Mouse (Mus musculus): ENCODE measurements at regions not wholly inside any gene's neighbourhood (a gene's known extent, or its start where the extent isn't known, plus 50 kb on each side); places are given as distances from the start of the nearest gene placed in this dataset.

- no peak for DNase-seq (ENCODE audit: low spot score)
Observed at GRCm38 (mm10) chr9:102449366-102449765, 56.2 kb upstream of the Ky start.

GRCm38 (mm10) chr9:102446066-102446465 lies 59.5 kb upstream of the Ky start:
- no peak for DNase-seq (ENCODE audit: low spot score)

GRCm38 (mm10) chr9:102442198-102442842 lies 63.2 kb upstream of the Ky start:
- peak; percentile 2 for DNase-seq (ENCODE audit: low spot score)

- DNase-seq (ENCODE audit: low spot score): no peak
Observed at GRCm38 (mm10) chr9:102437641-102438040, 67.9 kb upstream of the Ky start.

GRCm38 (mm10) chr9:102436378-102436777 lies 69.2 kb upstream of the Ky start:
- no peak for DNase-seq (ENCODE audit: low spot score)

- DNase-seq (ENCODE audit: low spot score): no peak
Observed at GRCm38 (mm10) chr9:102428031-102428430, 73.5 kb upstream of the Ephb1 start.

GRCm38 (mm10) chr9:102424672-102425345 lies 70.3 kb upstream of the Ephb1 start:
- DNase-seq (ENCODE audit: low spot score): no peak

- DNase-seq (ENCODE audit: low spot score): no peak
Observed at GRCm38 (mm10) chr9:102423919-102424671, 69.6 kb upstream of the Ephb1 start.

- no peak for DNase-seq (ENCODE audit: low spot score)
Observed at GRCm38 (mm10) chr9:102423465-102423918, 69.0 kb upstream of the Ephb1 start.

GRCm38 (mm10) chr9:102421826-102422225 lies 67.3 kb upstream of the Ephb1 start:
- DNase-seq (ENCODE audit: low spot score): no peak

GRCm38 (mm10) chr9:102420196-102420595 lies 65.7 kb upstream of the Ephb1 start:
- DNase-seq (ENCODE audit: low spot score): no peak

- DNase-seq (ENCODE audit: low spot score): no peak
Observed at GRCm38 (mm10) chr9:102413631-102414030, 59.1 kb upstream of the Ephb1 start.

- DNase-seq (ENCODE audit: low spot score): no peak
Observed at GRCm38 (mm10) chr9:102410666-102411065, 56.2 kb upstream of the Ephb1 start.

- no peak for DNase-seq (ENCODE audit: low spot score)
Observed at GRCm38 (mm10) chr9:102406017-102406416, 51.5 kb upstream of the Ephb1 start.

Measured in layer of hippocampus, adult 9-10 months (tissue).